Mouse (Mus musculus) testis, adult 2 months (tissue): Measurements from ENCODE around the gene Bckdk. TPM values are rescaled to one million over a fixed set of nuclear protein-coding genes. Genes with fewer than 3 reads are reported as not detected.
"Not testable (repeated sequence)": the region's sequence is repeated elsewhere in the genome, so short reads cannot be mapped to it uniquely, and the experiment has no call there.

Experiments
- H3K27ac ChIP-seq: fragments of 200-500 bp; 2 replicates; pipeline ENCODE4 v1.5.1; 2012; ENCODE audit warnings: low read depth, low read length; ENCODE audit not compliant: control insufficient read depth, insufficient read depth
- H3K27me3 ChIP-seq: fragments of 200-500 bp; 2 replicates; pipeline ENCODE4 v1.6.1; 2012; ENCODE audit warnings: mild to moderate bottlenecking, low read length, moderate library complexity; ENCODE audit not compliant: control insufficient read depth, insufficient read depth
- H3K36me3 ChIP-seq: fragments of 200-500 bp; 2 replicates; pipeline ENCODE4 v1.6.1; 2012; ENCODE audit warnings: mild to moderate bottlenecking, low read length; ENCODE audit not compliant: control insufficient read depth, insufficient read depth
- H3K4me1 ChIP-seq: fragments of 200-500 bp; 2 replicates; pipeline ENCODE4 v1.6.1; 2012; ENCODE audit warnings: low read length; ENCODE audit not compliant: control insufficient read depth, insufficient read depth
- H3K4me3 ChIP-seq: fragments of 200-500 bp; 2 replicates; pipeline ENCODE4 v1.5.1; 2012; ENCODE audit warnings: low read depth, mild to moderate bottlenecking, low read length, moderate library complexity, mixed read lengths; ENCODE audit not compliant: control insufficient read depth
- CTCF ChIP-seq: fragments of 200-500 bp; IDR thresholded peaks from 2 replicates; pipeline ENCODE4 v1.5.1; 2012; ENCODE audit warnings: low read depth, mild to moderate bottlenecking, inconsistent platforms, low read length, moderate library complexity; ENCODE audit not compliant: control insufficient read depth, insufficient read depth, insufficient replicate concordance
- POLR2A ChIP-seq: fragments of 200-500 bp; IDR thresholded peaks from 2 replicates; pipeline ENCODE4 v1.6.1; 2012; ENCODE audit warnings: low read depth, mild to moderate bottlenecking, inconsistent platforms, low read length, moderate library complexity; ENCODE audit not compliant: control insufficient read depth
- polyA plus RNA-seq: library from polyadenylated mRNA; depleted of rRNA; stranded (reverse); fragments of >200 nt; gene quantifications from 2 replicates; pipeline ENCODE4 v1.2.3, GENCODE M21; 2012

Bckdk gene
- polyA plus RNA-seq, 1 experiment, result 7.9 TPM

- no peak for TF ChIP-seq POLR2A
- no peak for TF ChIP-seq CTCF
- Histone ChIP-seq H3K27ac (no peak overlapping the region), H3K4me3 (no peak overlapping the region), H3K4me1 (peaks cover 2% of the 10 kb centered on the region; the same call in 1 of the 2 replicates), H3K27me3 (no peaks in the 10 kb centered on the region), H3K36me3 (peaks cover 2% of the 10 kb centered on the region)
Observed at GRCm38 (mm10) chr7:127887191-127887590, 16.7 kb upstream of the Bckdk start.

- Histone ChIP-seq H3K36me3 (no peaks in the 10 kb centered on the region; the same call in none of the 2 replicates), H3K4me1 (peaks cover 2% of the 10 kb centered on the region; the same call in 1 of the 2 replicates), H3K27ac (no peak overlapping the region), H3K27me3 (no peaks in the 10 kb centered on the region), H3K4me3 (no peak overlapping the region)
- no peak for TF ChIP-seq CTCF
- TF ChIP-seq POLR2A, result no peak
Observed at GRCm38 (mm10) chr7:127887781-127888180, 16.1 kb upstream of the Bckdk start.

GRCm38 (mm10) chr7:127888821-127889220, 15.1 kb upstream of the Bckdk start:
- H3K36me3 ChIP-seq, result no peaks in the 10 kb centered on the region; the same call in none of the 2 replicates
- H3K27me3 ChIP-seq, result no peaks in the 10 kb centered on the region
- no peak for TF ChIP-seq POLR2A
- no peak for TF ChIP-seq CTCF
- no peak overlapping the region for H3K4me3 ChIP-seq
- H3K27ac ChIP-seq, result no peak overlapping the region
- H3K4me1 ChIP-seq, result peaks cover 2% of the 10 kb centered on the region; the same call in 1 of the 2 replicates

- H3K27ac ChIP-seq, result no peak within 1 kb of the TSS
- H3K36me3 ChIP-seq, result no peaks in the 10 kb centered on the region; the same call in 1 of the 2 replicates
- H3K4me1 ChIP-seq, result peaks cover 16% of the 10 kb centered on the region
- TF ChIP-seq CTCF (no peak), POLR2A (no peak)
- H3K27me3 ChIP-seq, result no peaks in the 10 kb centered on the region
- H3K4me3 ChIP-seq, result no peak within 1 kb of the TSS
Observed at GRCm38 (mm10) chr7:127890798-127891197, 13.1 kb upstream of the Bckdk start, which contains the start of gene Prss53. TSS of gene Prss53 (minus strand) at chr7:127890970.

GRCm38 (mm10) chr7:127894480-127894879, 9.4 kb upstream of the Bckdk start:
- Histone ChIP-seq H3K36me3 (no peaks in the 10 kb centered on the region), H3K27me3 (no peaks in the 10 kb centered on the region), H3K4me3 (no peak overlapping the region), H3K4me1 (peaks cover 17% of the 10 kb centered on the region), H3K27ac (no peak overlapping the region)
- TF ChIP-seq CTCF, result no peak

- Histone ChIP-seq H3K27ac (peak within 1 kb of the TSS; percentile 8; the same call in 1 of the 2 replicates), H3K36me3 (no peaks in the 10 kb centered on the region)
Observed at GRCm38 (mm10) chr7:127895442-127895841, 8.4 kb upstream of the Bckdk start, which contains the start of the genes Gm21974 and Vkorc1. TSS of gene Gm21974 (minus strand) at chr7:127895454. TSS of gene Vkorc1 (minus strand) at chr7:127895617.

GRCm38 (mm10) chr7:127895891-127896290, 8.0 kb upstream of the Bckdk start:
- peaks cover 17% of the 10 kb centered on the region for H3K4me1 ChIP-seq
- H3K27ac ChIP-seq, H3K27me3 ChIP-seq, H3K36me3 ChIP-seq: not testable (repeated sequence)
- H3K4me3 ChIP-seq, result peak overlapping the region; percentile 76

More at GRCm38 (mm10) chr7:127895442-127895841, 8.4 kb upstream of the Bckdk start, which contains the start of the genes Gm21974 and Vkorc1:
- TF ChIP-seq CTCF, result peak; percentile 24; the same call in 1 of the 2 replicates
- peak; percentile 60; the same call in 1 of the 2 replicates for TF ChIP-seq POLR2A
- peaks cover 17% of the 10 kb centered on the region for H3K4me1 ChIP-seq
- H3K4me3 ChIP-seq, result peak within 1 kb of the TSS; percentile 76
- H3K27me3 ChIP-seq, result no peaks in the 10 kb centered on the region
